Mouse (Mus musculus): ENCODE results near the gene Tbx10.

Tbx10 gene

GRCm38 (mm10) chr19:3975866-3976265 is 16.7 kb upstream of the Tbx10 start:
- no peak for DNase-seq (ENCODE audit: low spot score)

DNA sequence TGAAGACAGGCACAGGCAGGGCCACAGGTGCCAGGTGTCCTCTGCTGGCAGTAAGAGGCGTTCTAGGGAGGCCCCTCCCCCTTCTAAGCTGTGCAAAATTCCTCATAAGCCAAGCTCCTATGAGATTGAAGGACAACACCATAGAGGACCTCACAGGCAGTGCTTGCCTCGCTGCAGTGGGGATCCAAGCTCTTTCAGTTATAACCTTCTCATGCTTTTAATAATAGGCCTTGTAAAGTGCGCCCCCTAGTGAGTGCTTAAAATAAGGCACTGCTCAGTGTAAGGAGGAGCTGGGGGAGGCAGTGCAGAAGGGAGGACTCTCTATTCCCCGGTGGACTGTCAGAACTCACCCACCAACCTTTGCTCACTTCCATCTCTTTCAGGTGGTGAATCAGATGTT is 12.2 kb upstream of the Tbx10 start:
- DNase-seq (ENCODE audit: low spot score) = peak; percentile 75

- DNase-seq (ENCODE audit: low spot score) = no peak
These were observed 11.6 kb upstream of the Tbx10 start for GRCm38 (mm10) chr19:3980917-3981316.

DNA sequence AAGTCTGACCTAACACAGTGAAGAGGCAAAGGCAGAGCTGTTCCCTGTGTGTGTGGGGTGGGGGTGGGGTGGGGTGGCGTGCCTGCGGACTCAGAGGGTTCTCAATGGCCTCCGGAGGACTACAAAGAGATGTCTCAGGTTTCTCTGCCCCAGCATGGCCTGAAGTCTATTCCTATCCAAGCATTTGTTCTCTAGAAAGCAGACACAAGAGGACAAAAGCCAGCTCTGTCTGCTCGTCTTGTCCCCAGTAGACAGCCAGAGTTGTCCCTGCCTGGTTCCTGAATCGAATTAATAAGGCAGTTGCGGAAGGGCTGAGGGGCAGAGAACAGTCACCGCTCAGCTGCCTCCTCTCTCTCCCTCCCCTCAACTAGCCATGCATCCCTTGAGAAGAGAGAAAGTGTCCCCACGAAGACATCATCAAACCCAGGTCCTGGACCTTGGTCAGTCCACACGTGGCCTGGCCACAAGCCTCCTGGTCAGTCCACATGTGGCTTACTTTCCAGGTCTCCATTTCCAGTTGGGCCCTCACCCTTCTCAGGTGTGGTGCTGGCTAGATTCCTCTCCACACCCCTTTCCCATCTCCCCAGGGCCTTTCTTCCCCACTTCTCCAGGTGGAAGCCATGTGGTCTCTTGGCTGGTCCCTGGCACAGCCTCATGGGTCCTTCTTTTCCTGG is 8.9 kb upstream of the Tbx10 start:
- no peak for DNase-seq (ENCODE audit: low spot score)

DNA sequence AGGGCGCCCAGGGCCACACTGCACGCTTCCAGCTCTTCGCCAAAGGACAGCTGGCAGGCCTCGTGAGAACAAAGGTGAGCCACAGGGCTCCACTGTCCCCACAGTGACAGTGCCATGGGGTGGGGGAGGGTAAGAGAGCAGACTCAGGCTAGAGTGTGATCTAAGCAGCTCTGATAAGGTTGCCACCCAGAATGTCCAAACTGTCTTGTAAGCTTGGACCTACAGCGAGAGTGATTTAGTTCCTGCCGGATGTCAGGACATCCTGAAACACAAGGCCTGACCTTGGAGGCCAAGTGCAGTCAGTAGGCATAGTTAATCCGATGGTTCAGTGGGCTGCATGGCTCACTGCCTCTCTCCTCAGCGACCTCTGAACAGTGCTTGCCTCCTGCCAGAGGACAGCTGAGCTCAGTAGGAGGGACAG is 7.3 kb upstream of the Tbx10 start:
- DNase-seq (ENCODE audit: low spot score) = no peak

GRCm38 (mm10) chr19:3986334-3986733 is 6.2 kb upstream of the Tbx10 start, which contains the start of gene Acy3:
Acy3 (plus strand) TSS chr19:3986570.
- DNase-seq (ENCODE audit: low spot score) = peak; percentile 73

DNA sequence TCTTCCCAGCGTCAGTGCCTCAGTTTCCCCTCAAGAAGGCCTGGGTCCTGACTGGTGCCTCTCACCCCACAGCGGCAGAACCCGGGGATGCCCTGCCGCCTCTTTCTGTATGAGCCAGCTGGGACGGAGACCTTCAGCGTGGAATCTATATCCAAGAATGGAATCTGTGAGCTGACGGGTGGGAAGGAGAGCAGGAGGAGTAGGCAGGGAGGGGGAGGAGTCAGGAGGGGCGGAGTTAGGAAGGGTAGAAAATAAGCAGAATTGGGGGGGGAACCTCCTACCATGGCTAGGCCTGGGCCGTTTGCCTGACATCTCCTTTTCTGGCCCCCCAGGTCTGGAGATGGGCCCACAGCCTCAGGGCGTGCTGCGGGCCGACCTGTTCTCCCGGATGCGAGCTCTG is 4.5 kb upstream of the Tbx10 start:
- DNase-seq (ENCODE audit: low spot score) = no peak

DNA sequence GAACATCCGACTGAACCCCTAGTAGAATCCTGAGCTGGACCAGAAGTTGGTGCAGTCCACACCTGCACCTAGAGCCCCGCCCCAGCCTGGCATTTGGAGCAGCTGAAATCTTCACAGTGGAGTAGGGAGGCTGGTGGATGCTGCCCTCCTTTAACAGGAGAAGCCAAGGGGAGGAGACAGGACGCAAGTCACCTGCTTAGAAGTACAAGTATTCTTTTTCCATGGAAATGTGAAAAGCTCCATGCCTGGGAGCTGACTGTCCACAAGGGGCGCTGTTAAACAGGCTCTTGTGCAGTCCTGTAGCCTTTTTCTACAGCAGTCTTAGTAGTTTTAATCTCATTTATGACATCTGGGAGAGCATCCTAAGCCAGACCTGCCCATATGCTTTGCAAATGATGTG is 3.8 kb upstream of the Tbx10 start:
- no peak for DNase-seq (ENCODE audit: low spot score)

DNA sequence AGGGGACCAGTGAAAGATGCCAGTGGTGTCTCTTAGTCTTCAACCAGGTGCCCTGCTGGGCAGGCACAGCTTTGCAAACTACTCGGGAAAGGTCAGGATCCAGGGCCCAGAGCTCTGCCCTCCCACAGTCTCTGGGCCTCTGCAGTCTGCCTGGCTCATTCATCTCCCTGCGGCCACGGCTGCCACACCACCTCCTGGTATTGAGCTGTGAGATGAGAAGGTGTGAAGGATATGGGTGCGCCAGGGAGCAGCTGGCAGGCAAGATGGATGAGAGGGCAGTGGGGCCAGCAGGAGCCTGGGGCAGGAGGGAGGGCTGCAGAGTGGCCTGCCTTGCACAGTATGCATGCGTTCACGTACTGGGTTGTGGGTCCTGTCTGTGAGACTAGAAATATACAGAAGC is 1.7 kb upstream of the Tbx10 start:
- no peak for DNase-seq (ENCODE audit: low spot score)

DNA sequence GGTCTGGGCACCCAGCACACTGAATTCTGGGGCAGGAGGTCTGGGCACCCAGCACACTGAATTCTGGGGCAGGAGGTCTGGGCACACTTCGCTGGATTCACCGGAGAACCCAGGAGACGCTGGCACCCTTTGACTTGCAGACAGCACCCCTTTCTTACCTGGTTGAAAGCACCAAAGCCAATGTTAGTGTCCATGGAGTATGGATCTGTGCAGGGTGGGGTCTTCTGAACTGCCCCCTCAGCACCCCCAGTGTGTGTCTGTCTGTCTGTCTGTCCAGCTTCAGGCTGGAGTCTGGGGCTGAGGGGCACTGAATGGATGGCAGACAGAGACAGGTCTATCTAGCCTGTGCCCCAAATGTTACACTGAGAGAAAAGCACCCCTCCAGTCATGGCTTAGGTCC is 990 bp upstream of the Tbx10 start:
- no peak for DNase-seq (ENCODE audit: low spot score)

DNA sequence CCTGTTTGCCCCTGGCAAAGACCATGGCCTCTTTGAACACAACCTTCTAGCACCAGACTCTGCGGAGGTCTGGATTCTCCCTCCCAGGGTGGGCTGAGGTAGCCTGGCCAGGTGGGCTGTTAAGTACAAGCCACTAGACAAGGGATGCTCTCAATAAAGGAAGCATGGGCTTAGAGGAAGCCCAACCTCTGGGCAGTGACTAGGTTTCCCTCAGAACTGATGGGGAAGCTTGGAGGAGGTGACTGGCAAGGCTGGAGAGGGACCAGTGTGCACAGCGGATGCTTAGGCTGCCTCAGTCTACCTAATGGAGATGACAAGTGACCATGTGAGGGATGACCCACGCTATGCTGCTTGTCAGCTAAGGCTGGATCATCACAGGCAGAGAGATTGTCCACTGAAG is 586 bp upstream of the Tbx10 start:
- DNase-seq (ENCODE audit: low spot score) = no peak

DNA sequence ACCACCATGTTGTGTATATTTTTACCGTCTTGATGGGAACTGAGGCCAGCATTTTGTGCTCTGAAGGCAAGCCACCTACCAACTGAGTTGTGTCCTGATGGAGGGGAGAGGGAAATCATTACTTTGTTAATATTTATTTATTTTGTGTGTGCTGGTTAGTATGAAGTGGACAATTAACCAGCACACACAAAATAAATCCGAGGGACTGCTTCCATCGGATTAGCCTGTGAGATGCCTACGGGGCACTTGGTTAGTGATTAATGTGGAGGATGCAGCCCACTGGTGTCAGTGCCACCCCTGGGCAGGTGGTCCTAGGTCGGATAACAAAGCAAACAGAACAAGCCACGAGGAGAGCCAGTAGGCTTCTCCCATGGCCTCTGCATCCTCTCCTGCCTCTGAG is 2.4 kb downstream of the Tbx10 start:
- DNase-seq (ENCODE audit: low spot score) = no peak

- DNase-seq (ENCODE audit: low spot score) = no peak
These were observed 3.0 kb downstream of the Tbx10 start for GRCm38 (mm10) chr19:3995505-3995904.

- no peak for DNase-seq (ENCODE audit: low spot score)
These were observed 3.6 kb downstream of the Tbx10 start for GRCm38 (mm10) chr19:3996106-3996505.

DNA sequence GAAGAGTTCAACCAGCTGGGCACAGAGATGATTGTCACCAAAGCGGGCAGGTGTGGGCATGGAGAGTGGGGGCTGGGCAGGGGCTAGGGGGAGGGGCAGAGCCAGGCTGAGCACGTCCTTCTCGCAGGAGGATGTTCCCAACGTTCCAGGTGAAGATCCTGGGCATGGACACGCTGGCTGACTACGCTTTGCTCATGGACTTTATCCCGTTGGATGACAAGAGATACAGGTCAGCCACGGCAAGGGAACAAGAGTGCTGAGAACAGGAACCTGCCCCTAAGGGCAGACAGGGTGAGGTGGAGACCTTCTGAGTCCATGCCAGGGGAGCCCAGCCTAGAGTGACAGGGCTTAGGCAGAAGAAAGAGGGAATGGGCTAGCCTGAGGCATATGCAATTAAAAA is 4.2 kb downstream of the Tbx10 start:
- DNase-seq (ENCODE audit: low spot score) = no peak

GRCm38 (mm10) chr19:3997231-3997630 is 4.7 kb downstream of the Tbx10 start:
- no peak for DNase-seq (ENCODE audit: low spot score)

DNA sequence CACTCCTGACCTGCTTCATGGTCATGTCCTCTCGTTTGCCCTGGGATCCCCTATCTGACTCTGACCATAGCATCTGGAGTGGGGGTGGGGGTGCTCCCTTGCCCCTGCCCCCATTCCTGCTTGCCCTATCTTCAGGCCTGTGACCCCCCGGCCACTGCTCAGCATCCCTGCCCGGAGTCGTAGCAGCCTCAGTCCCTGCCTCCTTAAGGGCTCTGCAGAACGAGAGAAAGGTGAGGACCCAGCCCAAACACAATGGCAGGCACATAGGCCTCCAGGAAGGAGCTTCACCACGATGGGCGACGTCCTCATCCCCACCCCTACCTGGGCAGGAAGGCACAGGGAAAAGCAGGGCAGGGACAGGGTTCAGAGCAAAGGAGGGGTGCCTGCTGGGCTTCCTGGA is 5.8 kb downstream of the Tbx10 start:
- DNase-seq (ENCODE audit: low spot score) = no peak

DNA sequence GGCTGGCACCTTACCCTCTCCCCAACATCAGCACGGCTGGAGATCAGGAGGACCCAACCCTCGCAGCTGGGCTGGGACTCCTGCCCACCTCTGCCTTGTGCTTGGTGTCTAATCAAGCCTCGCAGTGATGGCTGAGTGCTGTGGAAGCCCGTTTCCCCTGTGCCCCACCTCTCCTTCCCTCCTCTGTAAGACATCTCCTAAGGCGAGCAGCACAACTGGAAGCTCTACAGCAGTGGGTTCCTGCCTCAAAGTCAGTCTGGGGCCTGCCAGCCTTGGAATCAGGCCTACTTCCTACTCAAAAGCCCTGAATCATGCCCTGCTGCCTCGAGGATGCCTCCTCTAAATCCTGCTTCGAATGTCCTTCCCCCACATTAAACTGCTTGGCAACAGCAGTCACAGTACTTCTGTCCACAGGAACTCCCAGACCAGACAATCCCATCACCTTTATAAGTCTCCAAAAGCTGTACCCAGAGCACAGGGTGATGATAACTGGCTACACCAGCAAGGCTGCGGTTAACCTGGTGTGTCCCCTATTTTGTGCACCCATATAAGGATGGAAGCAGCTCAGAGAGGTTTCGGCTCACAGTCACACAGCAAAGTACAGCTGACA is 6.7 kb downstream of the Tbx10 start:
- no peak for DNase-seq (ENCODE audit: low spot score)

- peak; percentile 92 for DNase-seq (ENCODE audit: low spot score)
These were observed 7.8 kb downstream of the Tbx10 start, which contains the start of the genes Nudt8 and Gm49405 for GRCm38 (mm10) chr19:4000119-4000900. Nudt8 (plus strand) TSS chr19:4000580. Gm49405 (plus strand) TSS chr19:4000626.

- no peak for DNase-seq (ENCODE audit: low spot score)
These were observed 8.5 kb downstream of the Tbx10 start for GRCm38 (mm10) chr19:4000949-4001525.

- no peak for DNase-seq (ENCODE audit: low spot score)
These were observed 9.2 kb downstream of the Tbx10 start for GRCm38 (mm10) chr19:4001752-4002151.

- no peak for DNase-seq (ENCODE audit: low spot score)
These were observed 10.6 kb downstream of the Tbx10 start, which contains the start of gene Doc2g for GRCm38 (mm10) chr19:4003112-4003511. Doc2g (plus strand) TSS chr19:4003313.

- no peak for DNase-seq (ENCODE audit: low spot score)
These were observed 11.1 kb downstream of the Tbx10 start for GRCm38 (mm10) chr19:4003641-4004040.
